Mouse (Mus musculus) heart, postnatal 0 days (tissue): Measurements from ENCODE around the gene Tmem114. TPM values are rescaled to one million over a fixed set of nuclear protein-coding genes. Genes with fewer than 3 reads are reported as not detected.
A peak's percentile ranks its signal among the peaks of the same experiment; 100 is the strongest.

ENCODE experiments used
- ATAC-seq: fragments of 200-750 bp; cut with Nextera tagmentation; 2 replicates; pipeline ENCODE4 v1.8.0; 2017; ENCODE audit warnings: low read depth, moderate number of reproducible peaks, moderate library complexity; ENCODE audit not compliant: insufficient read depth
- DNase-seq: peaks from one replicate; pipeline ENCODE4 v3.0.0-alpha.2; 2016; ENCODE audit warnings: low spot score
- H3K27ac ChIP-seq: fragments of 300-500 bp; sonication (generic); 2 replicates; pipeline ENCODE4 v1.5.1; 2014; ENCODE audit warnings: low read depth, mild to moderate bottlenecking
- H3K27me3 ChIP-seq: fragments of 300-500 bp; sonication (generic); 2 replicates; pipeline ENCODE4 v1.6.1; 2014; ENCODE audit warnings: low read length, mixed read lengths; ENCODE audit not compliant: control insufficient read depth, insufficient read depth
- H3K36me3 ChIP-seq: fragments of 300-500 bp; sonication (generic); replicated peaks from 2 replicates; pipeline ENCODE4 v1.6.1; 2014; ENCODE audit warnings: low read length, mixed read lengths; ENCODE audit not compliant: control insufficient read depth, insufficient read depth
- H3K4me1 ChIP-seq: fragments of 300-500 bp; sonication (generic); 2 replicates; pipeline ENCODE4 v1.6.1; 2014; ENCODE audit warnings: antibody characterized with exemption; ENCODE audit not compliant: control insufficient read depth, insufficient read depth
- H3K4me2 ChIP-seq: fragments of 300-500 bp; sonication (generic); 2 replicates; pipeline ENCODE4 v1.6.1; 2014; ENCODE audit warnings: low read depth, mild to moderate bottlenecking, low read length, moderate library complexity
- H3K4me3 ChIP-seq: fragments of 300-500 bp; sonication (generic); 2 replicates; pipeline ENCODE4 v1.5.1; 2014; ENCODE audit warnings: low read depth, low read length
- H3K9ac ChIP-seq: fragments of 300-500 bp; sonication (generic); replicated peaks from 2 replicates; pipeline ENCODE4 v1.6.1; 2014; ENCODE audit warnings: low read depth, low read length, mixed read lengths
- H3K9me3 ChIP-seq: fragments of 300-500 bp; sonication (generic); replicated peaks from 2 replicates; pipeline ENCODE4 v1.6.1; 2016; ENCODE audit warnings: low read length; ENCODE audit not compliant: control insufficient read depth
- CTCF ChIP-seq: IDR thresholded peaks from 2 replicates; pipeline ENCODE4 v1.5.1; 2016; ENCODE audit warnings: antibody characterized with exemption, control low read depth, low read depth
- EP300 ChIP-seq: IDR thresholded peaks from 2 replicates; pipeline ENCODE4 v1.6.1; 2016; ENCODE audit warnings: antibody characterized with exemption, low read depth
- WGBS: fragments of 180-500 bp; shearing (Covaris S2); extraction: QIAGEN DNeasy Blood & Tissue Kit; methylation state at CpG from one replicate; pipeline ENCODE4 v1.1.7; 2014; 5-methylcytosine and 5-hydroxymethylcytosine counted together
- polyA plus RNA-seq: library from polyadenylated mRNA; unstranded; fragments of >200 nt; fragmentation: Nextera tagmentation; extraction: Ambion mirVana; gene quantifications from 2 replicates; pipeline ENCODE4 v1.2.1, GENCODE M21; 2015
- total RNA-seq: library from RNA; depleted of rRNA; stranded (reverse); fragments of >200 nt; gene quantifications from 2 replicates; pipeline ENCODE4 v1.2.3, GENCODE M21; 2014; ENCODE audit warnings: low replicate concordance

Gene Tmem114
- total and polyA plus RNA-seq, 2 experiments from 2014 or later, result not detected

DNA sequence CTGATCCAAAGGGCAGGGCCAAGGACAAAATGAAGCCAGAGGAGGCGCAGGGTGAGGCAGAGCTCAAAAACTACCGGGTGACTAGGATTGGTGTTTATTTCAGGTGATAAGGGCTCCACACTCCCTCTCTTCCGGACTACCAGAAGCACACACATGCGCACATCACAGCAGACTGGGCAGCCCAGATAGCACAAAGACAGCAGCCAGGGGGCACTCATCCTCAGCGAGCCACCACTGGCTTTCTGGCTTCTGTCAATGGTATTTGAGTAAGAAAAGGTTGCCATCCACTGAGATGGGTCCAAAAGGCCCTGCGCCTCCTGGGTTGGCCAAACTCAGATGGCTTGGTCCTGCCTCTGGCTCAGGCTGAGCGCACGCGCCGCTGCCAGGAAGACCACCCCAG lies 15.7 kb downstream of the Tmem114 start:
- no peak overlapping the region for H3K4me3 ChIP-seq
- WGBS, result 11% methylated on average over 10 of the region's 10 CpGs
- no peaks in the 10 kb centered on the region for H3K9me3 ChIP-seq
- no peak overlapping the region for H3K4me2 ChIP-seq
- H3K27me3 ChIP-seq, result peaks cover 14% of the 10 kb centered on the region; the same call in 1 of the 2 replicates
- H3K27ac ChIP-seq, result no peak overlapping the region
- TF ChIP-seq EP300 (no peak), CTCF (peak; percentile 33)
- ATAC-seq, result no peak
- no peaks in the 10 kb centered on the region for H3K4me1 ChIP-seq
- H3K9ac ChIP-seq, result no peak overlapping the region
- H3K36me3 ChIP-seq, result no peaks in the 10 kb centered on the region
- peak; percentile 13 for DNase-seq

DNA sequence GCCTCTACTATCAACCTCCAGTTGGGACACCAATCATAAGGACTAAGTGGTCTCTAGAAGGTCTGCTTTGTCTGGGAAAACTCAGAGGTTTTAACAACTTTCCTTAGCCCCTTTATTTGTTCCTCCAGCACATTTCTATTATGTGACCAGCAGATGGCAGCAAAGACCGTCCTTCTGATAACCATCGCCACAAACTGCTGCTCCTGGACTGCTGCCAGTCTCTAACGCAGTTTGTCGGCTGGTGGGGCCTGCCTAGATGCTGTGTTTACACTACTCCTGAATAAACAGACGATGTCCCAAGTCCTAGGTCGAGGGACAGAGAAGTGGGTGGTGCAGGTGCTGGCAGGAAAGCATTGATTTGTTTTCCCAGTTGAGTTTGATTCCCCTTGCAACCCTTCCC lies 18.2 kb downstream of the Tmem114 start:
- H3K4me2 ChIP-seq, result no peak overlapping the region
- no peaks in the 10 kb centered on the region for H3K4me1 ChIP-seq
- 0% methylated on average over 6 of the region's 6 CpGs for WGBS
- H3K36me3 ChIP-seq, result no peaks in the 10 kb centered on the region
- no peak for ATAC-seq
- TF ChIP-seq EP300 (no peak), CTCF (peak; percentile 63)
- no peak overlapping the region for H3K27ac ChIP-seq
- H3K27me3 ChIP-seq, result peaks cover 11% of the 10 kb centered on the region; the same call in 1 of the 2 replicates
- peak; percentile 66 for DNase-seq
- H3K4me3 ChIP-seq, result no peak overlapping the region
- H3K9me3 ChIP-seq, result no peaks in the 10 kb centered on the region
- no peak overlapping the region for H3K9ac ChIP-seq

DNA sequence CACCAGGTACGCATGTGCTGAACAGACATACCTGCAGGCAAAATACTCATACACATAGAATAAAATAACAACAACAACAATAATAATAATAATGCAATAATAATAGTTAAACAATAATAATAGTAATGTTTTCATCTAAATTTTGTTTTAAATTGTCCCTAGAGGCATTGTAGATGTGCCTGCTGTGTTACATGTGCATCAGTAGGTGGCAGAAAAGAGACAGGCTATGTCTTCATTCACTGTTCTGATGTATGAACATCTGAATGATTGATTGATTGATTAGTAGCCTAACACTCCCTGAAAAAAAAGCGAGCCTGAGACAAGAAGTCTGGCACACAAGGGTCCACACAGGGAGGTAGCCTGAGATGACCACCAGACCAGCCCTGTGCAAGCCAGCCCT lies 22.3 kb downstream of the Tmem114 start:
- Histone ChIP-seq H3K4me2 (no peak overlapping the region), H3K27ac (no peak overlapping the region), H3K4me1 (no peaks in the 10 kb centered on the region), H3K36me3 (no peaks in the 10 kb centered on the region), H3K9me3 (no peaks in the 10 kb centered on the region), H3K27me3 (0 out of 2 replicates have a peak, but pooled peaks cover 4% of the 10 kb centered on the region), H3K9ac (no peak overlapping the region), H3K4me3 (no peak overlapping the region)
- no peak for ATAC-seq
- DNase-seq, result no peak
- no peak for TF ChIP-seq CTCF
- TF ChIP-seq EP300, result no peak
- 73% methylated on average over 2 of the region's 2 CpGs for WGBS

DNA sequence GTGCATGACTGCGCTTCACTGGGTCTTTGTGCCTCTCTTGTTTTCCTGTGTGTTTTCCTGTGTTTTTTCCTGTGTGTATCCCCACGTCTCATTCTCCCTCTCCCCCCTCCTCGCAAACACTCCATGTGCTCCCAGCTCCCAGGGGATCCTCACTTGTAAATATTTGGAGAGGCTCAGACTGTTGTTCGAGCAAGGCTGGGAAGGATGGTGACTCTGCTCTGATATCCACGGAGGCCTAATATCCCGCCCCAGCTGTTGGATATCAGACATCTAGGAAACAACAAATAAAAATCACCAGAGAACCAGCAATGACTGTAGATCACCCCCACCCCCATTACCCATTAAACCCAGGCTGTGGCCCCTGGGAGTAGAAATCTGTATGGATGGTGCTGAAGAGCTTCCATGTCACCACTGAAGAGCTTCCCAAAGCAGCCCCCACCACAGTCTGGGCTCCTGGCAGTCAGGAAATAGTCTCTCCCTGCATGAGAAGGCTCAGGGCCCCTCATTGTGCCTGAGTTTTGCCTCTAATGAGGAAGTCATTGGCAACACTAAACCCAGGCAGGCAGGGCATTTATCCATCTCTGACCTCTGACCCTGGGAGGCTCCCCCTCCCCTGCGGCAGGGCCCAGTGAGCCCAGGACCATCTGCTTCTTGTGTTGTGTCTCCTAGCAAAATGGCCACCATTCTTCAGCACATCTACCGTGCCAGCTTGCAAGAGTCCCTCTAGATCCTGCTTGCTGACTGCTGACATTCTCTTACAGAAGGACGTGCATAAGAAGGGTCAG lies 23.6 kb downstream of the Tmem114 start:
- Histone ChIP-seq H3K9ac (no peak overlapping the region), H3K4me1 (no peaks in the 10 kb centered on the region), H3K36me3 (no peaks in the 10 kb centered on the region), H3K27ac (no peak overlapping the region), H3K4me3 (no peak overlapping the region), H3K9me3 (no peaks in the 10 kb centered on the region), H3K4me2 (no peak overlapping the region), H3K27me3 (0 out of 2 replicates have a peak, but pooled peaks cover 4% of the 10 kb centered on the region)
- 60% methylated on average over 9 of the region's 9 CpGs for WGBS
- DNase-seq (no peak), ATAC-seq (no peak)
- no peak for TF ChIP-seq EP300
- no peak for TF ChIP-seq CTCF

DNA sequence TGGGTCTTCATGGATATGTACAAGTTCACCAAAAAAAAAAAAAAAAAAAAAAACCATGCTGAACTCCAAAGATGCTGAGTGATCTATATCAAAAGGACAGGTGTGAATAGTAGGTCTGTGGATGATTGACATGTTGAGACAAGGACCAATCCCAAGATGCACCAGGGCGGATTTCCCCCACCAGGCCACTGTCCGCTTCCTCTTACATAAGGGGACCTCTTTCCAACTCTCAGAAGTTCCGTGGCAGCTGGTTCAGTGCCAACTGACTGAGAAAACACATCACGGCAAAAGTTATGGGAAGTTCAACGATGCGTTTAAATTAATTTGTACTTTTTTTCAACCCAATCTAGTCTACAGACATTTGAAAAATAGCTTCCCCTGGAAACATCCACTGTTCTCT lies 25.1 kb downstream of the Tmem114 start:
- ATAC-seq (no peak), DNase-seq (no peak)
- H3K4me1 ChIP-seq, result no peaks in the 10 kb centered on the region
- no peak for TF ChIP-seq CTCF
- no peak for TF ChIP-seq EP300
- no peaks in the 10 kb centered on the region for H3K36me3 ChIP-seq
- H3K4me3 ChIP-seq, result no peak overlapping the region
- H3K4me2 ChIP-seq, result no peak overlapping the region
- no peaks in the 10 kb centered on the region for H3K9me3 ChIP-seq
- no peak overlapping the region for H3K9ac ChIP-seq
- H3K27me3 ChIP-seq, result no peaks in the 10 kb centered on the region
- 69% methylated on average over 6 of the region's 6 CpGs for WGBS
- no peak overlapping the region for H3K27ac ChIP-seq

DNA sequence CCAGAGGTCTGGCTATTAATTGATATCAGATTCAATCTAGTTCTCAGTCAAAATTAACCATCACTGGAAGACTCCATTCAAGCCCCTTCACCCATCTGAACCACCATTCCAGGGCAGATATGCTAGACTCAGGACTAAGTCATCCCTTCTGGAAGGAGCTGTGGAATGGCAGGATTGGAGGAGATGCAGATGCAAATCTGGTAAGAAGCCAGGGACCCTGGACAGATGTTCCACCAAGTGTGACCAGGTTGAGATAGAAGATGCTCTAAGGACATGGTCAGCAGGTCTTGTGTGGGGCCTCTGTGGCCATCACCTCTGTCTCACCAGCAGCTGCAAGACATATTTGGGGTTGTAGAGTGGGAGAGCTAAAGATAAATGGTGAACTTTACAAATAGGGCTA lies 30.0 kb downstream of the Tmem114 start:
- no peak for TF ChIP-seq EP300
- no peak for TF ChIP-seq CTCF
- DNase-seq (no peak), ATAC-seq (no peak)
- Histone ChIP-seq H3K27ac (no peak overlapping the region), H3K36me3 (no peaks in the 10 kb centered on the region), H3K9ac (no peak overlapping the region), H3K4me2 (no peak overlapping the region), H3K4me3 (no peak overlapping the region), H3K9me3 (no peaks in the 10 kb centered on the region), H3K4me1 (no peaks in the 10 kb centered on the region), H3K27me3 (no peaks in the 10 kb centered on the region)
